Comparison of ENCODE assay signal across 8 mouse cellular contexts in the genomic region with DNA sequence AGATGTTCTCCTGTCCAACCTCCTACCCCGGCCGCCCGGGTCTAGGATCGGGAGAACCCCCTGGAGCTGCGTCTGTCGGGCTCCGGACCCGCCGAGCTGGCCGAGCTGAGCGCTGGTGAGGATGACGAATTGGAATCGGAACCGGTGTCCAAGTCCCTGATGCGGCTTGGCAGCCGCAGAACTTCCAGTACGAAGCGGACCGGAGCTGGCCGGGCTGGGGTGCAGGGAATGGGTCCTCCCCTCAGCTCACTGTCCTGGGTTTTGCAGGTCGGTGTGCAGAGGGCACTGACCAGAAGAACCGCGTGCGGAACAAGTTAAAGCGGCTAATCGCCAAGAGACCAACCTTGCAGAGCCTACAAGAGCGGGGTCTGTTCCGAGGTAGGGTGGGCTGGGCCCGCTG. TPM values are rescaled to one million over a fixed set of nuclear protein-coding genes. Genes with fewer than 3 reads are reported as not detected.
DNase-seq lines count a peak whose midpoint lies in the region; ATAC-seq lines count a peak whose summit lies in the region.

No protein-coding gene starts in this region.

- H3K9ac ChIP-seq in heart, embryonic 12.5 days = peak overlapping the region; percentile 62
- peak overlapping the region; percentile 36 for H3K9ac ChIP-seq in stomach, embryonic 14.5 days (replicated peaks; ENCODE audit: low read depth, low read length)

- WGBS in heart, embryonic 12.5 days = 5% methylated on average over 29 of the region's 29 CpGs
- WGBS in limb, embryonic 10.5 days = 4% methylated on average over 29 of the region's 29 CpGs
- 6% methylated on average over 29 of the region's 29 CpGs for WGBS in stomach, embryonic 14.5 days

- H3K4me3 ChIP-seq in heart, embryonic 12.5 days = peak overlapping the region; percentile 49
- peak overlapping the region; percentile 65 for H3K4me3 ChIP-seq in limb, embryonic 10.5 days
- peak overlapping the region; percentile 48 for H3K4me3 ChIP-seq in stomach, embryonic 14.5 days (ENCODE audit: low read depth, low read length)

- H3K4me2 ChIP-seq in heart, embryonic 12.5 days = peak overlapping the region; percentile 94
- peak overlapping the region; percentile 96 for H3K4me2 ChIP-seq in stomach, embryonic 14.5 days (replicated peaks; ENCODE audit: low read depth, low read length)

- no peak for ATAC-seq in heart, embryonic 12.5 days (ENCODE audit: insufficient number of reproducible peaks, low FRiP score)
- ATAC-seq in stomach, embryonic 14.5 days (ENCODE audit: insufficient number of reproducible peaks, insufficient read depth, low FRiP score, low read depth) = no peak

- peak; percentile 38 for DNase-seq in gastrocnemius, adult 18-20 months (ENCODE audit: low spot score)
- DNase-seq in gastrocnemius, adult 8-10 months (ENCODE audit: low spot score in 2 of 2) = no peak
- DNase-seq in adrenal gland, postnatal 36 days = peak; percentile 44 to 69
- peak; percentile 64 for DNase-seq in limb, embryonic 10.5 days (ENCODE audit: low spot score)
- no peak for DNase-seq in left cerebral cortex, adult 9 months (ENCODE audit: low spot score in 2 of 2)
- DNase-seq in right cerebral cortex, adult 2 months (ENCODE audit: low spot score in 2 of 2) = no peak

- H3K4me1 ChIP-seq in heart, embryonic 12.5 days (replicated peaks) = peaks cover 15% of the 10 kb centered on the region
- H3K4me1 ChIP-seq in limb, embryonic 10.5 days = peaks cover 43% of the 10 kb centered on the region
- H3K4me1 ChIP-seq in stomach, embryonic 14.5 days (ENCODE audit: control insufficient read depth, insufficient read depth, low read length) = peaks cover 14% of the 10 kb centered on the region; the same call in 1 of the 2 replicates

- H3K9me3 ChIP-seq in heart, embryonic 12.5 days (replicated peaks) = no peaks in the 10 kb centered on the region
- no peaks in the 10 kb centered on the region for H3K9me3 ChIP-seq in limb, embryonic 10.5 days (replicated peaks)
- 0 out of 2 replicates have a peak, but pooled peaks cover 3% of the 10 kb centered on the region for H3K9me3 ChIP-seq in stomach, embryonic 14.5 days (ENCODE audit: control insufficient read depth, low read depth, low read length)

- no peak overlapping the region for H3K27ac ChIP-seq in heart, embryonic 12.5 days (ENCODE audit: poor library complexity, severe bottlenecking)
- peak overlapping the region; percentile 82 for H3K27ac ChIP-seq in limb, embryonic 10.5 days
- H3K27ac ChIP-seq in stomach, embryonic 14.5 days (ENCODE audit: low read length) = no peak overlapping the region

- H3K27me3 ChIP-seq in heart, embryonic 12.5 days (replicated peaks) = peaks cover 98% of the 10 kb centered on the region
- H3K27me3 ChIP-seq in limb, embryonic 10.5 days (ENCODE audit: low read depth, poor library complexity, severe bottlenecking) = peaks cover 77% of the 10 kb centered on the region
- H3K27me3 ChIP-seq in stomach, embryonic 14.5 days (ENCODE audit: control insufficient read depth, insufficient read depth, low read length) = 0 out of 2 replicates have a peak, but pooled peaks cover 22% of the 10 kb centered on the region

- H3K36me3 ChIP-seq in heart, embryonic 12.5 days = no peaks in the 10 kb centered on the region
- peaks cover 33% of the 10 kb centered on the region for H3K36me3 ChIP-seq in limb, embryonic 10.5 days
- peaks cover 9% of the 10 kb centered on the region; the same call in 1 of the 2 replicates for H3K36me3 ChIP-seq in stomach, embryonic 14.5 days (ENCODE audit: control insufficient read depth, insufficient read depth, low read length)

RNA-seq across cellular contexts. Expression of a gene that starts 5.1 kb away (rescaled TPM):
- under 1 TPM; 0.46 to 0.83 TPM for total RNA-seq in gastrocnemius, adult 18-20 months (2021)
- 1 to 10 TPM in 1 of 4 experiments, under 1 TPM in 3; 0.39 to 1.2 (median 0.57) TPM for total RNA-seq in gastrocnemius, adult 8-10 months (2022)
- 1 to 10 TPM; 1.7 to 2.2 TPM for total RNA-seq in adrenal gland, postnatal 36 days (2021)
- polyA plus RNA-seq in heart, embryonic 12.5 days (2016; fragmentation: Nextera tagmentation; extraction: Ambion mirVana) = 0.89 and 1.8 TPM in 2 replicates
- 5.5 and 5.9 TPM in 2 replicates for polyA plus RNA-seq in limb, embryonic 10.5 days (2016; fragmentation: Nextera tagmentation; extraction: Ambion mirVana)
- 3.2 and 3.9 TPM in 2 replicates for polyA plus RNA-seq in stomach, embryonic 14.5 days (2014; fragmentation: Nextera tagmentation; extraction: Ambion mirVana)

RNA-seq across cellular contexts. Expression of a gene that starts 14.9 kb away (rescaled TPM):
- under 1 TPM; 0.41 to 0.74 TPM for total RNA-seq in gastrocnemius, adult 18-20 months (2021)
- total RNA-seq in gastrocnemius, adult 8-10 months (2022) = under 1 TPM; 0.48 to 0.99 (median 0.78) TPM
- 1 to 10 TPM; 2.7 to 4.2 TPM for total RNA-seq in adrenal gland, postnatal 36 days (2021)
- 0.31 and 0.41 TPM in 2 replicates for polyA plus RNA-seq in heart, embryonic 12.5 days (2016; fragmentation: Nextera tagmentation; extraction: Ambion mirVana)
- 10.9 and 11.7 TPM in 2 replicates for polyA plus RNA-seq in limb, embryonic 10.5 days (2016; fragmentation: Nextera tagmentation; extraction: Ambion mirVana)
- polyA plus RNA-seq in stomach, embryonic 14.5 days (2014; fragmentation: Nextera tagmentation; extraction: Ambion mirVana) = 15.5 and 17.6 TPM in 2 replicates

RNA-seq across cellular contexts. Expression of a gene that starts 15.2 kb away (rescaled TPM):
- total RNA-seq in gastrocnemius, adult 18-20 months (2021) = 10 to 100 TPM; 67.5 to 68.8 TPM
- 10 to 100 TPM; 59.2 to 76.6 (median 66.0) TPM for total RNA-seq in gastrocnemius, adult 8-10 months (2022)
- total RNA-seq in adrenal gland, postnatal 36 days (2021) = 100 to 1,000 TPM; 102 to 123 TPM
- 107 and 110 TPM in 2 replicates for polyA plus RNA-seq in heart, embryonic 12.5 days (2016; fragmentation: Nextera tagmentation; extraction: Ambion mirVana)
- 170 and 205 TPM in 2 replicates for polyA plus RNA-seq in limb, embryonic 10.5 days (2016; fragmentation: Nextera tagmentation; extraction: Ambion mirVana)
- polyA plus RNA-seq in stomach, embryonic 14.5 days (2014; fragmentation: Nextera tagmentation; extraction: Ambion mirVana) = 96.9 and 107 TPM in 2 replicates

RNA-seq across cellular contexts. Expression of a gene that starts 27.4 kb away (rescaled TPM):
- not detected for total RNA-seq in gastrocnemius, adult 18-20 months (2021)
- total RNA-seq in gastrocnemius, adult 8-10 months (2022) = not detected
- total RNA-seq in adrenal gland, postnatal 36 days (2021) = not detected
- polyA plus RNA-seq in heart, embryonic 12.5 days (2016; fragmentation: Nextera tagmentation; extraction: Ambion mirVana) = not detected in 2 replicates
- polyA plus RNA-seq in limb, embryonic 10.5 days (2016; fragmentation: Nextera tagmentation; extraction: Ambion mirVana) = 0.13 TPM in 1 of 2 replicates, not detected in the other
- not detected in 2 replicates for polyA plus RNA-seq in stomach, embryonic 14.5 days (2014; fragmentation: Nextera tagmentation; extraction: Ambion mirVana)

RNA-seq across cellular contexts. Expression of a gene that starts 38.0 kb away (rescaled TPM):
- total RNA-seq in gastrocnemius, adult 18-20 months (2021) = 10 to 100 TPM; 14.6 to 15.7 TPM
- total RNA-seq in gastrocnemius, adult 8-10 months (2022) = 10 to 100 TPM; 16.0 to 20.8 (median 17.4) TPM
- 10 to 100 TPM; 42.0 to 45.2 TPM for total RNA-seq in adrenal gland, postnatal 36 days (2021)
- polyA plus RNA-seq in heart, embryonic 12.5 days (2016; fragmentation: Nextera tagmentation; extraction: Ambion mirVana) = 13.6 and 14.6 TPM in 2 replicates
- polyA plus RNA-seq in limb, embryonic 10.5 days (2016; fragmentation: Nextera tagmentation; extraction: Ambion mirVana) = 16.7 and 18.8 TPM in 2 replicates
- 22.2 and 23.2 TPM in 2 replicates for polyA plus RNA-seq in stomach, embryonic 14.5 days (2014; fragmentation: Nextera tagmentation; extraction: Ambion mirVana)

Comparison
In these comparisons a context has a peak if more than half of its experiments do, and no peak if none do; other contexts are left out.
1. DNase-seq: peak in gastrocnemius, adult 18-20 months (single experiment), adrenal gland, postnatal 36 days (2 of 2) and limb, embryonic 10.5 days (single experiment); none in gastrocnemius, adult 8-10 months (0 of 2), left cerebral cortex, adult 9 months (0 of 2) and right cerebral cortex, adult 2 months (0 of 2).
2. Peak in every context shown above with its lines, with median percentiles within 50 percentile points of each other: H3K4me3 ChIP-seq.